Mouse (Mus musculus): ENCODE data around the gene Dda1.

GRCm38 (mm10) chr8:71521634-71522033 is 52.6 kb downstream of the Dda1 start:
- TF ChIP-seq CTCF (IDR thresholded peaks at IDR 0.05; ENCODE audit: borderline replicate concordance, extremely low read depth, insufficient read depth, insufficient read length) = peak; percentile 90
- TF ChIP-seq POLR2A (IDR thresholded peaks at IDR 0.05; ENCODE audit: borderline replicate concordance, extremely low read depth, insufficient read depth, insufficient read length, poor library complexity, severe bottlenecking) = no peak

Data from brain, embryonic 14.5 days (tissue).